Mouse (Mus musculus) inflammation-experienced regulatory T-cells, adult 6 months (primary cell): ENCODE measurements around the gene Tenm2. TPM values are rescaled to one million over a fixed set of nuclear protein-coding genes. Genes with fewer than 3 reads are reported as not detected.

ENCODE experiments used
- ATAC-seq: one replicate; pipeline ENCODE4 v1.8.0; 2017
- polyA plus RNA-seq, 3 experiments: library from polyadenylated mRNA; unstranded; fragments of 100-300 nt; shearing (Covaris generic); gene quantifications; one replicate each; pipeline ENCODE4 v1.2.1; 2017

The Tenm2 gene
- polyA plus RNA-seq, 3 experiments from 2014 or later: not detected

- no peak for ATAC-seq
Measured at GRCm38 (mm10) chr11:36103556-36103955, 1132.2 kb downstream of the Tenm2 start.

- no peak for ATAC-seq
Measured at GRCm38 (mm10) chr11:36096219-36096618, 1139.5 kb downstream of the Tenm2 start.

- ATAC-seq: no peak
Measured at GRCm38 (mm10) chr11:36090210-36090609, 1145.6 kb downstream of the Tenm2 start.

- ATAC-seq: no peak
Measured at GRCm38 (mm10) chr11:36081399-36082053, 1154.2 kb downstream of the Tenm2 start.

- no peak for ATAC-seq
Measured at GRCm38 (mm10) chr11:36080766-36081165, 1155.0 kb downstream of the Tenm2 start.

GRCm38 (mm10) chr11:36078391-36078790 is 1157.4 kb downstream of the Tenm2 start:
- ATAC-seq: no peak

GRCm38 (mm10) chr11:36074015-36074567 is 1161.7 kb downstream of the Tenm2 start:
- no peak for ATAC-seq

- ATAC-seq: no peak
Measured at GRCm38 (mm10) chr11:36073074-36073818, 1162.5 kb downstream of the Tenm2 start.

- no peak for ATAC-seq
Measured at GRCm38 (mm10) chr11:36072646-36073045, 1163.1 kb downstream of the Tenm2 start.

- ATAC-seq: no peak
Measured at GRCm38 (mm10) chr11:36072038-36072437, 1163.7 kb downstream of the Tenm2 start.

GRCm38 (mm10) chr11:36059325-36059843 is 1176.4 kb downstream of the Tenm2 start:
- ATAC-seq: no peak

GRCm38 (mm10) chr11:36056525-36056924 is 1179.2 kb downstream of the Tenm2 start:
- ATAC-seq: no peak

GRCm38 (mm10) chr11:36054323-36054722 is 1181.4 kb downstream of the Tenm2 start:
- no peak for ATAC-seq

- ATAC-seq: no peak
Measured at GRCm38 (mm10) chr11:36053457-36053856, 1182.3 kb downstream of the Tenm2 start.

- ATAC-seq: no peak
Measured at GRCm38 (mm10) chr11:36052598-36052997, 1183.2 kb downstream of the Tenm2 start.

GRCm38 (mm10) chr11:36052091-36052490 is 1183.7 kb downstream of the Tenm2 start:
- no peak for ATAC-seq

GRCm38 (mm10) chr11:36049547-36049946 is 1186.2 kb downstream of the Tenm2 start:
- ATAC-seq: no peak

GRCm38 (mm10) chr11:36045681-36046276 is 1190.0 kb downstream of the Tenm2 start:
- no peak for ATAC-seq

- no peak for ATAC-seq
Measured at GRCm38 (mm10) chr11:36041411-36041810, 1194.4 kb downstream of the Tenm2 start.

GRCm38 (mm10) chr11:36040508-36041233 is 1195.1 kb downstream of the Tenm2 start:
- no peak for ATAC-seq

- ATAC-seq: no peak
Measured at GRCm38 (mm10) chr11:36039825-36040224, 1195.9 kb downstream of the Tenm2 start.

- ATAC-seq: no peak
Measured at GRCm38 (mm10) chr11:36038386-36038785, 1197.4 kb downstream of the Tenm2 start.
